16 mouse cellular contexts compared by ENCODE assay signal in the genomic region with DNA sequence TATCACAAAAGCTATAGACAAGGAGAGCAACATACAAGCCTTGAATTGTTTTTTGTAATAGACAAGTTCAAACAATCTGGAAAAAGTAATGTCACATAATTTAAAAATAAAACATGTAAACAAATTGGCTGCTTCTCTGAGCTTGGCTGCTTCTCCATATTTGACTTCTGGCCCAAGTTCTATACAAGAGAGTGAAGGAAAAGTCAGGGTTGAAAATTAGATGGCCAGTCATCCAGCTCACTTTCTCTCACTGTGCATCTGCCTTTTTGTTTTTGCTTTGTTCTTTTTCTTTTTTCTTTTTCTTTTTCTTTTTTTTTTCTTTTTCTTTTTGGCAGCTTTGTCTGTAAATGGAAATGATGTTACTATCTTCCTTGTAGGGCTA.
"Had no signal": no experiment of that assay in that cellular context is flagged by ENCODE, and none has a peak within 500 bp of the region (broad histone marks: within the 10 kb centered on the region; RNA-seq: fewer than 3 reads in every experiment).

No protein-coding gene starts in this region.

- H3K9ac ChIP-seq: liver, embryonic 13.5 days; liver, embryonic 15.5 days; liver, postnatal 0 days; midbrain, embryonic 13.5 days; midbrain, embryonic 15.5 days; neural tube, embryonic 12.5 days; stomach, embryonic 15.5 days had no signal

- ATAC-seq: midbrain, embryonic 13.5 days; midbrain, embryonic 15.5 days had no signal

- H3K27me3 ChIP-seq: liver, embryonic 13.5 days; liver, embryonic 15.5 days; megakaryocyte, embryonic 14.5 days; midbrain, embryonic 13.5 days; midbrain, embryonic 15.5 days; neural tube, embryonic 12.5 days; stomach, embryonic 15.5 days had no signal

- H3K36me3 ChIP-seq: liver, embryonic 13.5 days; liver, embryonic 15.5 days; midbrain, embryonic 13.5 days; midbrain, embryonic 15.5 days; neural tube, embryonic 12.5 days; stomach, embryonic 15.5 days had no signal

- H3K27ac ChIP-seq: liver, embryonic 13.5 days; liver, embryonic 15.5 days; macrophage; midbrain, embryonic 13.5 days; midbrain, embryonic 15.5 days; neural tube, embryonic 12.5 days; stomach, embryonic 15.5 days; stomach, postnatal 0 days had no signal

- H3K4me3 ChIP-seq: liver, embryonic 13.5 days; liver, embryonic 15.5 days; megakaryocyte, embryonic 14.5 days; midbrain, embryonic 13.5 days; midbrain, embryonic 15.5 days; neural tube, embryonic 12.5 days; stomach, embryonic 15.5 days had no signal

- H3K4me2 ChIP-seq: liver, embryonic 11.5 days; liver, embryonic 13.5 days; liver, embryonic 15.5 days; midbrain, embryonic 11.5 days; midbrain, embryonic 13.5 days; midbrain, embryonic 15.5 days; neural tube, embryonic 12.5 days; stomach, embryonic 15.5 days had no signal

- H3K9me3 ChIP-seq: liver, embryonic 13.5 days; liver, embryonic 15.5 days; megakaryocyte, embryonic 14.5 days; midbrain, embryonic 13.5 days; midbrain, embryonic 15.5 days; neural tube, embryonic 12.5 days; stomach, embryonic 15.5 days had no signal

- H3K4me1 ChIP-seq: liver, embryonic 13.5 days; megakaryocyte, embryonic 14.5 days; midbrain, embryonic 13.5 days; midbrain, embryonic 15.5 days; neural tube, embryonic 12.5 days; stomach, embryonic 15.5 days had no signal

- DNase-seq: liver, embryonic 13.5 days; right cerebral cortex, postnatal 14 days; thymus, adult 2 months; thymus, postnatal 25 days; thymus, postnatal 4 days had no signal
